Mouse (Mus musculus): ENCODE results near the gene Rab28.
A peak's percentile ranks its signal among the peaks of the same experiment; 100 is the strongest.

Rab28 gene

GRCm38 (mm10) chr5:41627224-41628144, 80.5 kb downstream of the Rab28 start:
- DNase-seq (ENCODE audit: low spot score), result no peak

DNA sequence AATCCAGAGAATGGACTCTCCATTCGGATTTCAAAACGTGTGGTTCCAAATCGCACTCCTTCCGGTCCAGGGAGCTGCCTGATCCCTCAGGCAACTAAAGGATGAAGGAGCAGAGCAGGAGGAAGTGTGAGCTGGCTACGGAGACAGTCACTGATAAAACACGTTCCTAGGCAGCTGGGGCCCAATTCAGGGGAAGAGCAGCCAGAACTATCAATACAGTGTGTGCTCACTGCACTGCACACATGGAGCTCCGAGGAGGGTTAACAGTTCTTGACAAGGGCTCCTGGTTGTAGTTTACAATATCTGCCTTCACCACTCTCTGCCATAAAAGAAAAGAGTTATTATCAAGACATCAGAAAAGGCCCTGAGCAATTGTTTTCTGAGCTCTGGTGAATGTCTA, 82.4 kb downstream of the Rab28 start:
- DNase-seq (ENCODE audit: low spot score), result no peak

GRCm38 (mm10) chr5:41621748-41622147, 86.2 kb downstream of the Rab28 start:
- no peak for DNase-seq (ENCODE audit: low spot score)

DNA sequence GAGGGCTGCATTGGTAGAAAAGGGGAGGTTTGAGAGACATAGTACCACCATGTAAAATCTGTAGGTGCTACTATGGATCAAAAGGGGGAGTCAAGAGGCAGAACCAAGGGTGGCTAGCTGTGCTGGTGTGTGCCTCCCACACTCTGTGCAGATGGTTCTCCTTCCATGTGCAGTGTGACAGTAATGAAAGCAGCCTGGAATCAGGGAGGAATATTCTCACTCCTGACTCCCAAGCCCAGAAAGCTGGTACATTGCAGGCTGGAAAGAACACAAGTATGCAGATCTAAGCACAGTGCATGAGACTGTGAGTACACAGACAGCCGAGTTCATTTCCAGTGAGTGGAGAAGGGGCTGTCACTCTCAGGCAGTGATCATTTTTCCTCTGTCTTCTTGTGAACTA, 89.0 kb downstream of the Rab28 start:
- DNase-seq (ENCODE audit: low spot score), result no peak

- no peak for DNase-seq (ENCODE audit: low spot score)
Measured at GRCm38 (mm10) chr5:41610447-41611030, 97.4 kb downstream of the Rab28 start.

DNA sequence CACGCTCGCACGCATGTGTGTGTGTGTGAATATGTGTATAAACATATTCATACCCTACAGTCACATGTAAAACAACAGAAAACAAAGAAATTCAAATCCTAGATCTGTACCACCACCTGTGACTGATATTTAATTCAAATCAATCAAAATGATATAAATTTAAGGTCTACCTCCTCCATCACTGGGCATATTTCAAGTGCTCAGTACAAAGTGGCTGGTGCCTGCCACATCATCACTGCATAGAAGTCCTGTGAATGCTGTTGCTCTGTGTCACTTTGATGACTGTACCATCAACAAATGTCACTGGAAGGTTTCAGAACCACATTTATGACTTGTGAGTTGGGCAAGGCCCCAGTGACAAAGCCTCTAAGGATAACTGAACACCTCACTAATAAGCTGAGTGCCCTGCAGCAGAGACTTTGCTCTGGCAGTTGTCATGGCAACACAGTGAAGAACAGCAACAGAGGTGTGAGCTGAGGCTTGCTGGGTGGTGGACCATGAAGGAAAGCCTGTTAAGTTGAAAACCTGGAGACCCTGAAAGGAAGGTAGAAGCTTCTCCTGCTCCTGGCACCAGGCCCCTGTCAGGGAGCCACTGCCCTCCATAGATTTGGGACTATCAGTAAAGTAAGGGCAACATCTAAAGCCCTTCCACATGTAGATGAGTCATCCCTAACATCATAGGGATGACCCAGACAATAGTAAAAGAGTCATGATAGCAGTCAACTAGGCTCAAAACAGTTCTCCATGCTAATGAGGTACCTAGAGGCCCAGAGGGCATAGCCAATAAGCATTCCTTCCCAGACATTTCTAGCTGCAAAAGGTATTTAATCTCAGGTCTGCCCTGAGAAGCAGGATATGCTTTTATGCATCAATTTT, 111.5 kb downstream of the Rab28 start:
- peak; percentile 9 for DNase-seq (ENCODE audit: low spot score)

- no peak for DNase-seq (ENCODE audit: low spot score)
Measured at GRCm38 (mm10) chr5:41595199-41595598, 112.8 kb downstream of the Rab28 start.

- DNase-seq (ENCODE audit: low spot score), result no peak
Measured at GRCm38 (mm10) chr5:41578051-41578450, 129.9 kb downstream of the Rab28 start.
